Mouse (Mus musculus) frontal cortex, postnatal 25 days (tissue): ENCODE measurements around the gene Ethe1.

Source experiments
- DNase-seq, 2 experiments: peaks; one replicate each; pipeline ENCODE4 v3.0.0; 2022; ENCODE audit warnings: low spot score in 2 of 2

Gene Ethe1

GRCm38 (mm10) chr7:24587330-24588105 lies at the start of gene Ethe1, which contains the start of gene Zfp575:
TSS of gene Ethe1 (plus strand) at chr7:24587543.
TSS of gene Zfp575 (minus strand) at chr7:24587641.
- peak; percentile 59 to 77 for DNase-seq

GRCm38 (mm10) chr7:24537591-24537990 lies 49.8 kb upstream of the Ethe1 start:
- DNase-seq, result no peak

- no peak for DNase-seq
Measured at GRCm38 (mm10) chr7:24538154-24538553, 49.2 kb upstream of the Ethe1 start.

- no peak for DNase-seq
Measured at GRCm38 (mm10) chr7:24538701-24539100, 48.6 kb upstream of the Ethe1 start.

- no peak for DNase-seq
Measured at GRCm38 (mm10) chr7:24539686-24540085, 47.7 kb upstream of the Ethe1 start.

GRCm38 (mm10) chr7:24544506-24544905 lies 42.8 kb upstream of the Ethe1 start:
- DNase-seq, result no peak

- DNase-seq, result no peak
Measured at GRCm38 (mm10) chr7:24546068-24546614, 41.2 kb upstream of the Ethe1 start, which contains the start of the genes Pinlyp and Xrcc1. TSS of gene Pinlyp (minus strand) at chr7:24546118. TSS of gene Xrcc1 (plus strand) at chr7:24546289.

- DNase-seq, result peak; percentile 96
Measured at GRCm38 (mm10) chr7:24546634-24547389, 40.5 kb upstream of the Ethe1 start.

GRCm38 (mm10) chr7:24547534-24548036 lies 39.8 kb upstream of the Ethe1 start:
- DNase-seq, result no peak

GRCm38 (mm10) chr7:24551985-24552759 lies 35.2 kb upstream of the Ethe1 start:
- no peak for DNase-seq

- no peak for DNase-seq
Measured at GRCm38 (mm10) chr7:24555786-24556185, 31.6 kb upstream of the Ethe1 start.

- no peak for DNase-seq
Measured at GRCm38 (mm10) chr7:24561450-24561849, 25.9 kb upstream of the Ethe1 start.

GRCm38 (mm10) chr7:24563191-24563836 lies 24.0 kb upstream of the Ethe1 start:
- DNase-seq, result no peak

- no peak for DNase-seq
Measured at GRCm38 (mm10) chr7:24563837-24564206, 23.5 kb upstream of the Ethe1 start.

- peak in 1 of 2 experiments; percentile 43 for DNase-seq
Measured at GRCm38 (mm10) chr7:24564607-24565265, 22.6 kb upstream of the Ethe1 start.

GRCm38 (mm10) chr7:24565627-24566026 lies 21.7 kb upstream of the Ethe1 start:
- DNase-seq, result no peak

- DNase-seq, result no peak
Measured at GRCm38 (mm10) chr7:24566206-24566605, 21.1 kb upstream of the Ethe1 start.

GRCm38 (mm10) chr7:24568512-24568911 lies 18.8 kb upstream of the Ethe1 start:
- no peak for DNase-seq

- no peak for DNase-seq
Measured at GRCm38 (mm10) chr7:24571071-24571470, 16.3 kb upstream of the Ethe1 start.

- DNase-seq, result no peak
Measured at GRCm38 (mm10) chr7:24572455-24572854, 14.9 kb upstream of the Ethe1 start.
